Mouse (Mus musculus): ENCODE data around the gene Prr36.

- no peak for TF ChIP-seq CTCF (IDR thresholded peaks at IDR 0.05; ENCODE audit: low read depth, low read length)
- TF ChIP-seq POLR2A (IDR thresholded peaks at IDR 0.05; ENCODE audit: extremely low read depth, insufficient read depth, low read length), result no peak
These were observed 39.7 kb upstream of the Prr36 start for GRCm38 (mm10) chr8:4256911-4257310.

All from liver, adult 2 months (tissue).